Mouse (Mus musculus) myocyte (in vitro differentiated cells): ENCODE measurements around the gene Angptl6.

Experiments used
- POLR2AphosphoS2 ChIP-seq: IDR thresholded peaks from one replicate; pipeline ENCODE4 v1.6.1; 2011; ENCODE audit warnings: low read depth, control low read depth; ENCODE audit not compliant: insufficient read length
- TCF12 ChIP-seq: IDR thresholded peaks from one replicate; pipeline ENCODE4 v1.6.1; 2011; ENCODE audit warnings: mild to moderate bottlenecking, control low read depth; ENCODE audit not compliant: poor library complexity, insufficient read depth, severe bottlenecking

DNA sequence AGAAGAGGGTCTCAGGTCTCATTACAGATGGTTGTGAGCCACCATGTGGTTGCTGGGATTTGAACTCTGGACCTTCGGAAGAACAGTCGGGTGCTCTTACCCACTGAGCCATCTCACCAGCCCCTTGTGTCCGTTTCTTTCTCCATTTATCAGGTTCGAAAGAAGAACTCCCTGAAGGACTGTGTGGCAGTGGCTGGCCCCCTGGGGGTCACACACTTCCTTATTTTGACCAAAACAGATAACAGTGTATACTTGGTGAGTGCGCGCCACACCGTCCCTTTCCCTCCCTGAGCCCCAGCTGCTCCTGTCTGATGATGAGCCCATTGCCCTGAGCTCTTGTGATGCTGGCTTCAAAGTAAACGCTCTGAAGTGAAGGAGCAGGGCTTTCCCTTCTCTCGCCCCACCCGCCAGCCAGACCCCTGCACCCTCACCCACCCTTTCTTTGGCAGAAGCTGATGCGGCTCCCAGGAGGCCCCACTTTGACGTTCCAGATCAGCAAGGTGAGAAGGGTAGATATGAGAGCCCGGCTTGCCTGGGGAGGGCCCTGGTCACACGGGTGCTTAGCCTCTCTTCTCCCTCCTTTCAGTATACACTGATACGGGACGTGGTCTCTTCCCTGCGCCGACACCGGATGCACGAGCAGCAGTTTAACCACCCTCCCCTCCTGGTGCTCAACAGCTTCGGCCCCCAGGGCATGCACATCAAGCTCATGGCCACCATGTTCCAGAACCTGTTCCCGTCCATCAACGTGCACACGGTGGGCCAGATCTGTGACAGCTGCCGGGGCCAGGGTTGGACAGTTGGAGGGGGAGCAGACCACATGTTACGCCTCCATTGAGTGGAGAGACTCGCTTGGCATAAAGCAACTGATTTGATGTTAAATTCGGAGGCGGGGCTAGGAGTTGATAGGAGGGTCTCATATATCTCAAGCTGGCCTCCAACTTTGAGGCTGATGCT lies 9.9 kb upstream of the Angptl6 start:
- TF ChIP-seq TCF12 (no peak), POLR2AphosphoS2 (no peak)
